Mouse (Mus musculus) midbrain, embryonic 11.5 days (tissue): Measurements from ENCODE around the gene Gm36210. TPM values are rescaled to one million over a fixed set of nuclear protein-coding genes. Genes with fewer than 3 reads are reported as not detected.

Source experiments
- ATAC-seq: fragments of 200-750 bp; cut with Nextera tagmentation; 2 replicates; pipeline ENCODE4 v1.8.0; 2017; ENCODE audit warnings: moderate TSS enrichment, moderate library complexity; ENCODE audit not compliant: low FRiP score
- DNase-seq: peaks from one replicate; pipeline ENCODE4 v3.0.0; 2015; ENCODE audit warnings: low spot score; ENCODE audit errors: missing footprints
- H3K27ac ChIP-seq: fragments of 300-500 bp; sonication (generic); 2 replicates; pipeline ENCODE4 v1.5.1; 2014; ENCODE audit warnings: low read depth, low read length
- H3K27me3 ChIP-seq: fragments of 300-500 bp; sonication (generic); 2 replicates; pipeline ENCODE4 v1.6.1; 2014; ENCODE audit warnings: mild to moderate bottlenecking, low read length, moderate library complexity, mixed read lengths; ENCODE audit not compliant: control insufficient read depth, insufficient read depth
- H3K36me3 ChIP-seq: fragments of 300-500 bp; sonication (generic); 2 replicates; pipeline ENCODE4 v1.6.1; 2014; ENCODE audit warnings: mild to moderate bottlenecking, low read length, moderate library complexity, mixed read lengths; ENCODE audit not compliant: control insufficient read depth, insufficient read depth
- H3K4me1 ChIP-seq: fragments of 300-500 bp; sonication (generic); 2 replicates; pipeline ENCODE4 v1.6.1; 2014; ENCODE audit warnings: low read length; ENCODE audit not compliant: control insufficient read depth, insufficient read depth
- H3K4me2 ChIP-seq: fragments of 300-500 bp; sonication (generic); 2 replicates; pipeline ENCODE4 v1.6.1; 2014; ENCODE audit warnings: mild to moderate bottlenecking, moderate library complexity
- H3K4me3 ChIP-seq: fragments of 300-500 bp; sonication (generic); 2 replicates; pipeline ENCODE4 v1.5.1; 2014; ENCODE audit warnings: low read depth, low read length
- H3K9ac ChIP-seq: fragments of 300-500 bp; sonication (generic); 2 replicates; pipeline ENCODE4 v1.6.1; 2014; ENCODE audit warnings: low read length
- H3K9me3 ChIP-seq: fragments of 300-500 bp; sonication (generic); 2 replicates; pipeline ENCODE4 v1.6.1; 2016; ENCODE audit warnings: low read length; ENCODE audit not compliant: control insufficient read depth
- WGBS: fragments of 180-500 bp; shearing (Covaris S2); extraction: QIAGEN DNeasy Blood & Tissue Kit; methylation state at CpG from one replicate; pipeline ENCODE4 v1.1.7; 2014; 5-methylcytosine and 5-hydroxymethylcytosine counted together
- polyA plus RNA-seq: library from polyadenylated mRNA; unstranded; fragments of >200 nt; fragmentation: Nextera tagmentation; extraction: Ambion mirVana; gene quantifications from 2 replicates; pipeline ENCODE4 v1.2.1, GENCODE M21; 2014

The Gm36210 gene
- polyA plus RNA-seq, 1 experiment from 2014 or later = not detected

DNA sequence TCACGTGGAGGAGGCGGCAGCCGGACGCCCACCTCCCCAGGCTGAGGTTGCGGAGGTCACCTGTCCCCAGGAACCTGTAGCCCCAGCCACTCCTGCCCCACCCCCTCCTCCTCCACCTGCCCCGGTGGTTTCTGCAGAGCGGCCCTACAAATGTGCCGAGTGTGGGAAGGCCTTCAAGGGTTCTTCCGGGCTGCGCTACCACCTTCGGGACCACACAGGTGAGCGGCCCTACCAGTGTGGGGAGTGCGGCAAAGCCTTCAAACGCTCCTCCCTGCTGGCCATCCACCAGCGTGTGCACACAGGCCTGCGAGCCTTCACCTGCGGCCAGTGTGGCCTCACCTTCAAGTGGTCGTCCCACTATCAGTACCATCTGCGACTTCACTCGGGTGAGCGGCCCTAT lies 13.7 kb upstream of the Gm36210 start:
- no peak overlapping the region for H3K27ac ChIP-seq
- H3K4me3 ChIP-seq = no peak overlapping the region
- H3K9me3 ChIP-seq = no peaks in the 10 kb centered on the region
- H3K27me3 ChIP-seq = no peaks in the 10 kb centered on the region; the same call in 1 of the 2 replicates
- no peak overlapping the region for H3K9ac ChIP-seq
- peaks cover 10% of the 10 kb centered on the region for H3K36me3 ChIP-seq
- DNase-seq = no peak
- H3K4me2 ChIP-seq = no peak overlapping the region
- ATAC-seq = no peak
- 88% methylated on average over 21 of the region's 21 CpGs for whole genome bisulfite sequencing
- H3K4me1 ChIP-seq = peaks cover 50% of the 10 kb centered on the region

DNA sequence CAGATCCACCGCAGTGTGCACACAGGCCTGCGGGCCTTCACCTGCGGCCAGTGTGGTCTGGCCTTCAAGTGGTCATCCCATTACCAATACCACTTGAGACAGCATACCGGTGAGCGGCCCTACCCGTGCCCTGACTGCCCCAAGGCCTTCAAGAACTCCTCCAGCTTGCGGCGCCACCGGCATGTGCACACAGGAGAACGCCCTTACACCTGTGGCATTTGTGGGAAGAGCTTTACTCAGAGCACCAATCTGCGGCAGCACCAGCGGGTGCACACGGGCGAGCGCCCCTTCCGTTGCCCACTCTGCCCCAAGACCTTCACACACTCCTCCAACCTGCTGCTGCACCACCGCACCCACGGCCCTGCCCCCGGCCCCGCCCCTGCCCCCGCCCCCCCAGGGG lies 12.8 kb upstream of the Gm36210 start:
- no peak overlapping the region for H3K4me3 ChIP-seq
- no peaks in the 10 kb centered on the region for H3K9me3 ChIP-seq
- 92% methylated on average over 20 of the region's 21 CpGs for WGBS
- H3K27me3 ChIP-seq = no peaks in the 10 kb centered on the region; the same call in 1 of the 2 replicates
- H3K4me1 ChIP-seq = peaks cover 45% of the 10 kb centered on the region
- ATAC-seq = no peak
- H3K9ac ChIP-seq = no peak overlapping the region
- H3K36me3 ChIP-seq = peaks cover 10% of the 10 kb centered on the region
- no peak overlapping the region for H3K27ac ChIP-seq
- no peak overlapping the region for H3K4me2 ChIP-seq
- DNase-seq = no peak

DNA sequence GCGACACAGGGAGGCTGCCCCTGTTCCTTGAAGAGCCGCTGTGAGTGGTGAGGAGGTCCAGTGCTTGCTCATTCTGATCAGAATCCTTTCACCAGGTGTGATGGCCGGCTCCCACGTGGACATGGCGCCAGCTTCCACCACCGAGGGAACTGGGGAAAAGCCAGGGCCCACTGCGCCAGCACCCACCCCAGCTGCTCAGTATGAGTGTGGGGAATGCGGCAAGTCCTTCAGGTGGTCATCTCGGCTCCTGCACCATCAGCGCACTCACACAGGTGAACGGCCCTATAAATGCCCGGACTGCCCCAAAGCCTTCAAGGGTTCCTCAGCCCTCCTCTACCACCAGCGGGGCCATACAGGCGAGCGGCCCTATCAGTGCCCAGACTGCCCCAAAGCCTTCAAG lies 12.4 kb upstream of the Gm36210 start:
- Histone ChIP-seq H3K27ac (no peak overlapping the region), H3K36me3 (peaks cover 10% of the 10 kb centered on the region), H3K4me2 (no peak overlapping the region), H3K9me3 (no peaks in the 10 kb centered on the region), H3K4me1 (peaks cover 41% of the 10 kb centered on the region), H3K9ac (no peak overlapping the region), H3K27me3 (no peaks in the 10 kb centered on the region; the same call in 1 of the 2 replicates), H3K4me3 (no peak overlapping the region)
- WGBS = 94% methylated on average over 15 of the region's 15 CpGs
- no peak for ATAC-seq
- DNase-seq = no peak

DNA sequence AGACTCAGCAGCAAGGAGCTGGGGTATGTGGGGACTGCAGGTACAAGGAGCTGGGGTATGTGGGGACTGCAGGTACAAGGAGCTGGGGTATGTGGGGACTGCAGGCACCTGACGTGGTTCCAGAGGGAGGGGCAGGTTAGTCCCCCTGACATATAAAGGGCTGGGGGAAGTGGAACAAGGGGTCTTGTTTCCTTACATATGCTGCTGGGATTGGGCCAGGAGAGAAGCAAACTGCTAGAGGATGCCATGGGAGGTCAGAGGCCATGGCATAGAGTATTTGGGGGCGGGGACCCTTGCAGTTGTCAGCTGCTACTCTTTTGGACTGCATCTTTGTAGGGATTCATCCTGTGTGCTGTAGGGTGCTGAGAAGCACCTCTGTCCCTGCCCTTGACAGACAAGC lies 11.2 kb upstream of the Gm36210 start:
- peaks cover 10% of the 10 kb centered on the region for H3K36me3 ChIP-seq
- DNase-seq = no peak
- H3K4me3 ChIP-seq = no peak overlapping the region
- no peak overlapping the region for H3K27ac ChIP-seq
- no peaks in the 10 kb centered on the region; the same call in 1 of the 2 replicates for H3K27me3 ChIP-seq
- peaks cover 30% of the 10 kb centered on the region for H3K4me1 ChIP-seq
- WGBS = 89% methylated on average over 2 of the region's 2 CpGs
- no peak for ATAC-seq
- no peak overlapping the region for H3K9ac ChIP-seq
- no peaks in the 10 kb centered on the region for H3K9me3 ChIP-seq
- H3K4me2 ChIP-seq = no peak overlapping the region

DNA sequence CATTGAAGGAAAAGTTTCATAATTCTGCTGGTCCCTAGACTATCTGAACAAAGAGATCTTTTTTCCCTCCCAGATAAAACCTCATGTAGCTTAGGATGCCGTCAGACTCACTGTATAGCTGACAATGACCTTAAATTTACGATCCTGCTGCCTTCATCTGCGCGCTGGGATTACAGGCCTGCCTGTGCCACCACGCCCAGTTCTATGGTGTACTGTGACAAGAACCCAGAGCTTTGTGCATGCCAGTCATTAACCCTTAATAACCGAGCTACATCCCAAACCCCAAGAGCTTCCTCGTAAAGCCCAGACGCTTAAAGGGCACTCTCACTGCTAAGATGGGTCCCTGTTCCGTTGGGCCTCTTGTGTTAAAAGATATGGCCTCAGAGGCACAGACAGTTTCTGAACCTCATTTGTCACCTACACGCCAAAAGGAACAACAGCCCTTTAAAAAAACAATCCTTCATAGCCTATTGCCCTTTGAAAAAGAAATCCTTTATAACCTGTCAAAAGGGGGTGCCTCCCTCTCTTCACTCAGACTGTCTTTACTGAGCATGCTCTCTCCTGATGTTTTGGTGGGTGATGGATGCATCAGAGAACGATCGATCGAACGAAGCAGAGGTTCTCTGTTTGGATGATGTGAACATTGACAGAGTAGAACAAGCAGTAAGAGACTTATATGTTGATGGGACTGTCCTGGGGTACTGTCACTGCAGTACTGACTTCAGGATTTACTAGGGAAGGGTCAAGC lies 9.5 kb upstream of the Gm36210 start:
- 26% methylated on average over 14 of the region's 14 CpGs for WGBS

DNA sequence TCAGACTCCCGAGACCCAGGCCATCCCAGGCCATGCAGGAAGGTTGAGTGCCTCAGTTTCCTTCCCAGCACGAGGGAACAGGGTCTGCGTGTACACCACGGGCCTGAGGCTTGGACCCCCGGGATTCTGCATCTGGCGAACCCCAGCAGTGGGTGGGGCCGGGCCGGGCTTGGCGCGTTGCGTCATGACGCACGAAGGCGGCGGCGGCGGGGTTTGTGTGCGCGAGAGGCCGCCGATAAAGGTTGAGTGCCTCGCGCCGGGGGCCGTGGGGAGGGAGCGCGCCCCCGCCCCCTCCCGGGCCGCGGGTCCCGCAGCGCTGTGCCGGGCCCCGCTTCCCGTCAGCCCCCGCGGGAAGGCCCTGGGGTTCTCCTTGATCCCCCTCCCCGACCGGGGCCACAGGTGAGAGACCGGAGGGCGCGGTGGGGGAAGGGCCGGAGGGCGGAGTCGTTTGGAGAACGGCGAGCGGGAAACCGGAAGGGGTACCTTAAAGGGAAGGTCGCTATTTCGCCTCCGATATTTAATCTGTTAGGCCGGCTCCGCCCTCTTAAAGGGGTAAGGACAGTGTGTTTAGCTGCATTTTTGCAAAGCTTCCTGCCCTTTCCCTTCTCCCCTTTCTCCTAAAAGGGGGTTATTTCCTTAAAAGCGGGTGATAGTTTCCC lies 8.8 kb upstream of the Gm36210 start, which contains the start of gene Zfp628:
Gene Zfp628, plus strand, starts transcription at position 211 of the 659 bp plus-strand sequence.
- peak within 1 kb of the TSS; percentile 67 for H3K4me2 ChIP-seq
- peak; percentile 99 for DNase-seq
- peaks cover 7% of the 10 kb centered on the region for H3K36me3 ChIP-seq
- peak within 1 kb of the TSS; percentile 79 for H3K4me3 ChIP-seq
- peak within 1 kb of the TSS; percentile 94 for H3K27ac ChIP-seq
- peak; percentile 94 for ATAC-seq
- H3K9me3 ChIP-seq = no peaks in the 10 kb centered on the region
- under 1% methylated on average over 47 of the region's 56 CpGs for WGBS
- peaks cover 14% of the 10 kb centered on the region for H3K4me1 ChIP-seq
- no peaks in the 10 kb centered on the region; the same call in 1 of the 2 replicates for H3K27me3 ChIP-seq
- H3K9ac ChIP-seq = peak within 1 kb of the TSS; percentile 96

More for the DNA sequence above, 9.5 kb upstream of the Gm36210 start:
- H3K27me3 ChIP-seq = no peaks in the 10 kb centered on the region; the same call in 1 of the 2 replicates
- peak overlapping the region; percentile 79 for H3K4me3 ChIP-seq
- peak; percentile 40 for ATAC-seq
- DNase-seq = peak; percentile 90
- peaks cover 19% of the 10 kb centered on the region for H3K4me1 ChIP-seq
- peak overlapping the region; percentile 94 for H3K27ac ChIP-seq
- H3K9ac ChIP-seq = peak overlapping the region; percentile 96
- no peaks in the 10 kb centered on the region for H3K9me3 ChIP-seq
- peaks cover 10% of the 10 kb centered on the region for H3K36me3 ChIP-seq
- H3K4me2 ChIP-seq = peak overlapping the region; percentile 67

DNA sequence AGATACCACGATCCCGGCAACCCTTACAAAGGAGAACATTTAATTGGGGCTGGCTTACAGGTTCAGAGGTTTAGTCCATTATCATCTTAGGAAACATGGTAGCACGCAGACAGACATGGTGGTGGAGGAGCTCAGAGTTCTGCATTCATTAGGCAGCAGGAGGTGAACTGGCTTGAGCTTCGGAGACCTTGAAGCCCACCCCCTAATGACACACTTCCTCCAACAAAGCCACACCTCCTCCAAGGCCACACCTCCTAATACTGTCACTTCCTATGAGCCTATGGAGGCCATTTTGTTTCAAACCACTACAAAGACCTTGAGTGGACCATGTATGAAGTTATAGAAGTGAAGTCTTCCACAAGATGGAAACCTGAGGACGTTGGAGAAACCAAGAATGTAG lies 5.9 kb upstream of the Gm36210 start:
- no peaks in the 10 kb centered on the region for H3K36me3 ChIP-seq
- DNase-seq = no peak
- no peak overlapping the region for H3K4me2 ChIP-seq
- H3K9me3 ChIP-seq = no peaks in the 10 kb centered on the region
- H3K9ac ChIP-seq = no peak overlapping the region
- ATAC-seq = no peak
- no peaks in the 10 kb centered on the region; the same call in 1 of the 2 replicates for H3K27me3 ChIP-seq
- no peak overlapping the region for H3K4me3 ChIP-seq
- peaks cover 14% of the 10 kb centered on the region for H3K4me1 ChIP-seq
- WGBS = 66% methylated on average over 5 of the region's 5 CpGs
- H3K27ac ChIP-seq = no peak overlapping the region

DNA sequence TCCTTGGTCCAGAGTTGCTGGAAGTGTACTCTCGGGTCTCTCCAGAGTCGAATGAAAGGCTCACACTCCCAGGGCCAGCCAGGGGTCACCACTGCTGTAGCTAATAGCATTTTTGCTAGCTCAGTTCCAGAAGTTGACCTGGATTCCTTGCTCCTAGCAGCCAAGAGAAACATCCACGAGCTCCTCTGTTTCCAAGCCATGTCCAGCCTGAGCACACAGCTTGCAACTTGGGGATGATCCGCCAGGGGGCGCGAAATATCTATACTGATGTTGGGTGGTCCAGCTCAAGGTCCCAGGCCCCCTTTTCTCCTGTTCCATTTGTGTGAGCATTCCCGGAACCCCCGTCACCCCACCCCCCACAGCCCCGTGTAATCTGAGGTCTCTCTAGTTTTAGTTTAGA lies 5.2 kb upstream of the Gm36210 start:
- peaks cover 11% of the 10 kb centered on the region for H3K4me1 ChIP-seq
- WGBS = 43% methylated on average over 9 of the region's 9 CpGs
- peak; percentile 97 for DNase-seq
- H3K36me3 ChIP-seq = no peaks in the 10 kb centered on the region
- no peak overlapping the region for H3K9ac ChIP-seq
- H3K27me3 ChIP-seq = no peaks in the 10 kb centered on the region; the same call in 1 of the 2 replicates
- H3K9me3 ChIP-seq = no peaks in the 10 kb centered on the region
- no peak overlapping the region for H3K4me3 ChIP-seq
- no peak overlapping the region for H3K4me2 ChIP-seq
- no peak overlapping the region for H3K27ac ChIP-seq
- no peak for ATAC-seq

DNA sequence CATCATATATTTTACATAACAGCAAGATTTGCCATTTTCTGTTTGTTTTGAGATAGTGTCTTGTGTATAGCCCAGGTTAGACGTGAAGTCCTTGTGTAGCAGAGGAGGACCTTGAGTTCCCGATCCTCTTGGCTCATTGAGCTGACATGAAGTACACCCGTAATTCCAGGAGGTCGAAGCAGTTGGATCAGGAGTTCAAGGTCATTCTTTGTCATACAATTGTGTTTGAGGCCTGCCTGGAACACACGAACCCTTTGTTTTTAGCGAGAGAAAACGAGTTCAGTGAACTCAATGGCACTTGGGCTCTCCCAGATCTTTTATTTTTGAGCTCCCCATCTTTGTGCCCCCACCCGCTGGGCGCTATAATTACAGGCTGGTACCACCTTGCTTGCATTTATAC lies 3.9 kb downstream of the Gm36210 start:
- H3K4me1 ChIP-seq = peaks cover 3% of the 10 kb centered on the region; the same call in 1 of the 2 replicates
- no peak overlapping the region for H3K9ac ChIP-seq
- no peak overlapping the region for H3K27ac ChIP-seq
- ATAC-seq = no peak
- no peaks in the 10 kb centered on the region for H3K9me3 ChIP-seq
- DNase-seq = peak; percentile 74
- WGBS = 84% methylated on average over 9 of the region's 9 CpGs
- H3K4me2 ChIP-seq = no peak overlapping the region
- no peak overlapping the region for H3K4me3 ChIP-seq
- peaks cover 6% of the 10 kb centered on the region for H3K27me3 ChIP-seq
- no peaks in the 10 kb centered on the region for H3K36me3 ChIP-seq
